Mouse (Mus musculus): ENCODE data around the gene Phactr1. TPM values are rescaled to one million over a fixed set of nuclear protein-coding genes. Genes with fewer than 3 reads are reported as not detected.

Phactr1 gene
- polyA plus RNA-seq, 1 experiment from 2014 or later, result 6.0 TPM

- Histone ChIP-seq H3K9me3 (ENCODE audit: control insufficient read depth, low read length) (no peaks in the 10 kb centered on the region), H3K9ac (ENCODE audit: low read depth, low read length) (no peak overlapping the region), H3K4me1 (ENCODE audit: control insufficient read depth, insufficient read depth, low read length) (no peaks in the 10 kb centered on the region)
Measured at GRCm38 (mm10) chr13:43027568-43027967, 347.1 kb downstream of the Phactr1 start.

DNA sequence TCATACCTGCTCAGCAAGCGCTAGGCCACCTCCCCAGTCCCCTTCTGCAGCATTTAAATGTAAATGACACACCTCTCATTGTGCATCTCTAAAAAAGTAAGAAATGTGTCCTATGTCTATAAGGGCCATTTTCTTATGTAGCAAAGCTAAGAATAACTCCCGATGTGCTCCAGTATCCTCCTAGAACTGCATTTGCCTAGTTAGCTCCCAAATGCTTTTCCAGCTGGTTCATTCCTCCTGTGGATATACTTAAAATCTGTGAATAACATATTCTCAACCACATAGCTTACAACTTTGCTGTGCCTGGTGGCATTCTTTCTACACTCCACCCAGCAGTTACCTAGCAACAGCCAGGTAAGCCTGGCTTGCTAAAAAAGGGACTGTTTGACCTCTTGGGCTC lies 349.8 kb downstream of the Phactr1 start:
- 86% methylated on average over 2 of the region's 2 CpGs for WGBS
- Histone ChIP-seq H3K4me1 (ENCODE audit: control insufficient read depth, insufficient read depth, low read length) (no peaks in the 10 kb centered on the region), H3K4me2 (ENCODE audit: low read depth, low read length) (no peak overlapping the region), H3K4me3 (ENCODE audit: low read length) (no peak overlapping the region), H3K36me3 (ENCODE audit: control insufficient read depth, insufficient read depth, low read length) (no peaks in the 10 kb centered on the region), H3K9me3 (ENCODE audit: control insufficient read depth, low read length) (no peaks in the 10 kb centered on the region), H3K9ac (ENCODE audit: low read depth, low read length) (no peak overlapping the region), H3K27ac (ENCODE audit: low read length) (no peak overlapping the region), H3K27me3 (replicated peaks; ENCODE audit: control insufficient read depth, insufficient read depth, low read length) (no peaks in the 10 kb centered on the region)
- no peak for ATAC-seq

More at GRCm38 (mm10) chr13:43027568-43027967, 347.1 kb downstream of the Phactr1 start:
- H3K4me2 ChIP-seq (ENCODE audit: low read depth, low read length), result no peak overlapping the region
- no peak for ATAC-seq
- H3K4me3 ChIP-seq (ENCODE audit: low read length), result no peak overlapping the region
- H3K27ac ChIP-seq (ENCODE audit: low read length), result no peak overlapping the region
- H3K36me3 ChIP-seq (ENCODE audit: control insufficient read depth, insufficient read depth, low read length), result no peaks in the 10 kb centered on the region
- 80% methylated on average over 1 of the region's 1 CpGs for WGBS
- no peaks in the 10 kb centered on the region for H3K27me3 ChIP-seq (replicated peaks; ENCODE audit: control insufficient read depth, insufficient read depth, low read length)

DNA sequence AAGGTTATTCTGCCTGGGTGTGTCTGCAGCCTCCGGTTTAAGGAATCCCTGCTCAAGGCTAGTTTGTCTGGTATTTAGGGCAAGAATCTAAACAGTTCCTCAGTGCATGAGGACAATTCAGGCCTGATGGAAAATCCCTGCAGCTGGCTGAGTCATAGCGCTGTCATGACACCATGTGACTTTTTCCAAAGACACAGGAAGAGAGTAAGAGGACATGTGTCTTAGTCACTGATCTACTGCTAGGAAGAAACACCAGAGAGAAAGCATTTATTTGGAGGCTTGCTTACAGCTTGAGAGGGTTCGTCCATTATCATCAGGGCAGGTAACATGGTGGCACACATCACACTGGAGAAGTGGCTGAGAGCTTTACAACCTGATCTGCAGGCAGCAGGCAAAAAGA lies 352.0 kb downstream of the Phactr1 start:
- ATAC-seq, result no peak
- H3K9ac ChIP-seq (ENCODE audit: low read depth, low read length), result no peak overlapping the region
- H3K27me3 ChIP-seq (replicated peaks; ENCODE audit: control insufficient read depth, insufficient read depth, low read length), result no peaks in the 10 kb centered on the region
- no peak overlapping the region for H3K4me3 ChIP-seq (ENCODE audit: low read length)
- no peaks in the 10 kb centered on the region for H3K4me1 ChIP-seq (ENCODE audit: control insufficient read depth, insufficient read depth, low read length)
- H3K4me2 ChIP-seq (ENCODE audit: low read depth, low read length), result no peak overlapping the region
- 90% methylated on average over 3 of the region's 3 CpGs for WGBS
- H3K27ac ChIP-seq (ENCODE audit: low read length), result no peak overlapping the region
- H3K36me3 ChIP-seq (ENCODE audit: control insufficient read depth, insufficient read depth, low read length), result no peaks in the 10 kb centered on the region
- H3K9me3 ChIP-seq (ENCODE audit: control insufficient read depth, low read length), result no peaks in the 10 kb centered on the region

DNA sequence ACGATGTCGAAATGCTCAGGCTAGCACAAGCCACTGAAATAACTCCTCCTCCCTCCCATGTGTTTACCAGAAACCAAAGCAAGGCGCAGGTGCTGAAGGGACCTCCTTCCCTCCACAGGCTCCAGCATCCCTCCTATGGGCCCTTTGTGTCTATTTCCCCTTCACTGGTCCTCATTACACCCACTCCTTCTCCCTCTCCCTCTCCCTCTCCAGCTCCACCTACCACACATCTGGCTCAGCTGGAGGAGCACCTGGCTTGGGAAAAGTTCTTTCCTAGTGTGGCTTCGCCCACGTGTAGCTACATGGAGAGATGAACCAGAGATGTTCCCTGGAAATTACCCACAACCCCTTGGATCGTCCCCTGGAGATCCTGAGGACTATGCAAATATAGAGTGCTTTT lies 356.1 kb downstream of the Phactr1 start:
- Histone ChIP-seq H3K27ac (ENCODE audit: low read length) (no peak overlapping the region), H3K9ac (ENCODE audit: low read depth, low read length) (no peak overlapping the region), H3K4me3 (ENCODE audit: low read length) (no peak overlapping the region), H3K4me2 (ENCODE audit: low read depth, low read length) (no peak overlapping the region), H3K27me3 (replicated peaks; ENCODE audit: control insufficient read depth, insufficient read depth, low read length) (no peaks in the 10 kb centered on the region), H3K4me1 (ENCODE audit: control insufficient read depth, insufficient read depth, low read length) (no peaks in the 10 kb centered on the region), H3K36me3 (ENCODE audit: control insufficient read depth, insufficient read depth, low read length) (no peaks in the 10 kb centered on the region), H3K9me3 (ENCODE audit: control insufficient read depth, low read length) (no peaks in the 10 kb centered on the region)
- no peak for ATAC-seq
- 64% methylated on average over 6 of the region's 6 CpGs for WGBS

- 72% methylated on average over 4 of the region's 4 CpGs for WGBS
- Histone ChIP-seq H3K27ac (ENCODE audit: low read length) (no peak overlapping the region), H3K4me3 (ENCODE audit: low read length) (no peak overlapping the region), H3K9me3 (ENCODE audit: control insufficient read depth, low read length) (no peaks in the 10 kb centered on the region), H3K4me2 (ENCODE audit: low read depth, low read length) (no peak overlapping the region), H3K4me1 (ENCODE audit: control insufficient read depth, insufficient read depth, low read length) (no peaks in the 10 kb centered on the region), H3K9ac (ENCODE audit: low read depth, low read length) (no peak overlapping the region), H3K36me3 (ENCODE audit: control insufficient read depth, insufficient read depth, low read length) (no peaks in the 10 kb centered on the region), H3K27me3 (replicated peaks; ENCODE audit: control insufficient read depth, insufficient read depth, low read length) (no peaks in the 10 kb centered on the region)
- no peak for ATAC-seq
Measured at GRCm38 (mm10) chr13:43042766-43043165, 362.3 kb downstream of the Phactr1 start.

- H3K27me3 ChIP-seq (replicated peaks; ENCODE audit: control insufficient read depth, insufficient read depth, low read length), result no peaks in the 10 kb centered on the region
- no peaks in the 10 kb centered on the region; the same call in 1 of the 2 replicates for H3K9me3 ChIP-seq (ENCODE audit: control insufficient read depth, low read length)
- H3K4me2 ChIP-seq (ENCODE audit: low read depth, low read length), result no peak overlapping the region
- no peak for ATAC-seq
- WGBS, result 57% methylated on average over 3 of the region's 3 CpGs
- H3K4me1 ChIP-seq (ENCODE audit: control insufficient read depth, insufficient read depth, low read length), result no peaks in the 10 kb centered on the region
- H3K4me3 ChIP-seq (ENCODE audit: low read length), result no peak overlapping the region
- no peak overlapping the region for H3K27ac ChIP-seq (ENCODE audit: low read length)
- no peak overlapping the region for H3K9ac ChIP-seq (ENCODE audit: low read depth, low read length)
- no peaks in the 10 kb centered on the region for H3K36me3 ChIP-seq (ENCODE audit: control insufficient read depth, insufficient read depth, low read length)
Measured at GRCm38 (mm10) chr13:43048553-43048952, 368.1 kb downstream of the Phactr1 start.

DNA sequence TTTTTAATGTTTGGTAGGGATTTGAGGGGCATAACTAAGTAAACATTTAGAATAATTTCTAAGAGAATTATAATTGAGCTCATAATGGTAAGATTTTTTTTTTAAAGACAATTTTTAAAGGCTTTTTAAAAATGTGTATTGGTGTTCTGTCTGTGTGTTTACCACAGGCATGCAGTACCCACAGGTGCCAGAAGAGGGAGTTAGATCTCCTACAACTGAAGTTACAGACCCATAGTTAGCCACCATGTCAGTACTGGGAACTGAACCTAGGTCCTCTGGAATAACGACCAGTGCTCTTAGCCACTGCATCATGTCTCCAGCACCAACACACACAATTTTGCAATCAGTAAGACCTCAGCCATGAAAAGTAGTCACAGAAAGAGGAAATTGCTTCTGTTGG lies 372.8 kb downstream of the Phactr1 start:
- H3K9me3 ChIP-seq (ENCODE audit: control insufficient read depth, low read length), result no peaks in the 10 kb centered on the region; the same call in 1 of the 2 replicates
- H3K4me3 ChIP-seq (ENCODE audit: low read length), result no peak overlapping the region
- no peaks in the 10 kb centered on the region for H3K36me3 ChIP-seq (ENCODE audit: control insufficient read depth, insufficient read depth, low read length)
- H3K4me2 ChIP-seq (ENCODE audit: low read depth, low read length), result no peak overlapping the region
- H3K27me3 ChIP-seq (replicated peaks; ENCODE audit: control insufficient read depth, insufficient read depth, low read length), result no peaks in the 10 kb centered on the region
- WGBS, result 95% methylated on average over 1 of the region's 1 CpGs
- H3K4me1 ChIP-seq (ENCODE audit: control insufficient read depth, insufficient read depth, low read length), result no peaks in the 10 kb centered on the region
- ATAC-seq, result no peak
- no peak overlapping the region for H3K27ac ChIP-seq (ENCODE audit: low read length)
- no peak overlapping the region for H3K9ac ChIP-seq (ENCODE audit: low read depth, low read length)

DNA sequence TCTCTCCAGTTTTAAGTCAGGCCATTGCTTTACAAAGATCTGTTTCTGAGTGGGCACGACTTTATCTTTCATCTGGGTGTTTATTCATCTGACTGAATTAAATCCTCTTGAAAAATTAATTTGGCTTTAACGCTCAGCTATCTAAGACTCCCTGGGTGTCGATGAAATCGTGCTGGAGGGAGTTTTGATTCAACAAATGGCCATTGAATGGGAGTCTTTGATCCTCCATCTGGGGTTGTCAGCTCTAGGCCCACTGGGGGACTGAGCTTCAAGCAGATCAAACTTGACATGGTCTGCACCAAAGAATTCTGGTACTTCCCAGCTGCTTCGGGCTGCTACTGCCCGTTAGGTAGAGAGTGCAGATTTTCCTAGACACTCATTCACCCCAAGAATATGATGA lies 374.7 kb downstream of the Phactr1 start:
- H3K36me3 ChIP-seq (ENCODE audit: control insufficient read depth, insufficient read depth, low read length), result no peaks in the 10 kb centered on the region
- no peak overlapping the region for H3K4me3 ChIP-seq (ENCODE audit: low read length)
- ATAC-seq, result no peak
- no peaks in the 10 kb centered on the region for H3K27me3 ChIP-seq (replicated peaks; ENCODE audit: control insufficient read depth, insufficient read depth, low read length)
- H3K4me1 ChIP-seq (ENCODE audit: control insufficient read depth, insufficient read depth, low read length), result no peaks in the 10 kb centered on the region
- 74% methylated on average over 6 of the region's 6 CpGs for WGBS
- no peak overlapping the region for H3K4me2 ChIP-seq (ENCODE audit: low read depth, low read length)
- no peak overlapping the region for H3K27ac ChIP-seq (ENCODE audit: low read length)
- H3K9ac ChIP-seq (ENCODE audit: low read depth, low read length), result no peak overlapping the region
- no peaks in the 10 kb centered on the region; the same call in 1 of the 2 replicates for H3K9me3 ChIP-seq (ENCODE audit: control insufficient read depth, low read length)

DNA sequence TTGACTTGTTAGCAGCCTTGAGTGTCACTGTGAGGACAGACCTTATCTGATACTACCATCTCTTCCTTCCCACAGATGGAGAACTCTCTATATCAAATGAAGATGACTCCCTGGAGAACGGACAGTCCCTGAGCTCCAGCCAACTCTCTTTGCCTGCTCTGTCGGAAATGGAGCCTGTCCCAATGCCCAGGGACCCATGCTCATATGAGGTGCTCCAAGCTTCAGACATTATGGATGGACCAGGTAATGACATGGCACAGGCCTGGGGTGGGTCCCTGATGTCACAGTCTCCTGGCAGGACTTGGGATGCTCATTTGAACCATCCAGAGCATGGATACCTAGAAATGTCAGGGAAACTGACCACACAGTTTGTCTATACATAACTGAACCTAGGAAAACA lies 376.7 kb downstream of the Phactr1 start:
- Histone ChIP-seq H3K27me3 (replicated peaks; ENCODE audit: control insufficient read depth, insufficient read depth, low read length) (no peaks in the 10 kb centered on the region), H3K4me2 (ENCODE audit: low read depth, low read length) (no peak overlapping the region), H3K9ac (ENCODE audit: low read depth, low read length) (no peak overlapping the region), H3K36me3 (ENCODE audit: control insufficient read depth, insufficient read depth, low read length) (no peaks in the 10 kb centered on the region), H3K4me1 (ENCODE audit: control insufficient read depth, insufficient read depth, low read length) (no peaks in the 10 kb centered on the region), H3K9me3 (ENCODE audit: control insufficient read depth, low read length) (no peaks in the 10 kb centered on the region; the same call in 1 of the 2 replicates), H3K27ac (ENCODE audit: low read length) (no peak overlapping the region), H3K4me3 (ENCODE audit: low read length) (no peak overlapping the region)
- 93% methylated on average over 2 of the region's 2 CpGs for WGBS
- ATAC-seq, result no peak

- ATAC-seq, result no peak
- Histone ChIP-seq H3K27me3 (replicated peaks; ENCODE audit: control insufficient read depth, insufficient read depth, low read length) (no peaks in the 10 kb centered on the region), H3K36me3 (ENCODE audit: control insufficient read depth, insufficient read depth, low read length) (no peaks in the 10 kb centered on the region), H3K27ac (ENCODE audit: low read length) (no peak overlapping the region), H3K4me2 (ENCODE audit: low read depth, low read length) (no peak overlapping the region), H3K4me1 (ENCODE audit: control insufficient read depth, insufficient read depth, low read length) (no peaks in the 10 kb centered on the region), H3K4me3 (ENCODE audit: low read length) (no peak overlapping the region), H3K9ac (ENCODE audit: low read depth, low read length) (no peak overlapping the region), H3K9me3 (ENCODE audit: control insufficient read depth, low read length) (no peaks in the 10 kb centered on the region)
- 71% methylated on average over 4 of the region's 4 CpGs for WGBS
Measured at GRCm38 (mm10) chr13:43063355-43063754, 382.9 kb downstream of the Phactr1 start.
